Mouse (Mus musculus) testis, adult 2 months (tissue): Measurements from ENCODE around the gene Mllt10.

ENCODE experiments used
- CTCF ChIP-seq: fragments of 200-500 bp; IDR thresholded peaks from 2 replicates; pipeline ENCODE4 v1.5.1; 2012; ENCODE audit warnings: low read depth, mild to moderate bottlenecking, inconsistent platforms, low read length, moderate library complexity; ENCODE audit not compliant: control insufficient read depth, insufficient read depth, insufficient replicate concordance
- POLR2A ChIP-seq: fragments of 200-500 bp; IDR thresholded peaks from 2 replicates; pipeline ENCODE4 v1.6.1; 2012; ENCODE audit warnings: low read depth, mild to moderate bottlenecking, inconsistent platforms, low read length, moderate library complexity; ENCODE audit not compliant: control insufficient read depth

DNA sequence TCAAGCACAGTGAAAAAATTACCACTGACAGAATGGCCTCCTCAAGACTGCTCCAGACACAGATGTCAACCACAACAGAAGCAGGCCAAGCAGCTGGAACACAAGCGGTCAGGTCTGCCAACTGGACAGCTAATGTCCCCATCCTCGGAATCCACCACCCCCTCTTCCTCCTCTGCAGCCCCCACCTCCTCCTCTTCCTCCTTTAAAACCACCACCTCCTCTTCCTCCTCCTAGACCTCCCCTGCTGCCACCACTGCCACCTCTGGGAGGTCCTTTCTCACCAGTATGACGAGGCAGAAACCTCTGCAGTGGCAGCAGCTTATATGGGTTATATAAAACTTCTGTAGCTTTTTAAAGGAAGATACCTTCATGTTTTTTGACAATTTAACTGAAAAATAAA, 194.2 kb downstream of the Mllt10 start:
- TF ChIP-seq POLR2A (no peak), CTCF (no peak)
